Mouse (Mus musculus) frontal cortex, postnatal 10 days (tissue): ENCODE measurements around the gene Samsn1.

Experiments
- DNase-seq, 2 experiments: peaks; one replicate each; pipeline ENCODE4 v3.0.0; 2022; ENCODE audit warnings: low spot score in 2 of 2, mixed read lengths in 1 of 2

The Samsn1 gene

DNA sequence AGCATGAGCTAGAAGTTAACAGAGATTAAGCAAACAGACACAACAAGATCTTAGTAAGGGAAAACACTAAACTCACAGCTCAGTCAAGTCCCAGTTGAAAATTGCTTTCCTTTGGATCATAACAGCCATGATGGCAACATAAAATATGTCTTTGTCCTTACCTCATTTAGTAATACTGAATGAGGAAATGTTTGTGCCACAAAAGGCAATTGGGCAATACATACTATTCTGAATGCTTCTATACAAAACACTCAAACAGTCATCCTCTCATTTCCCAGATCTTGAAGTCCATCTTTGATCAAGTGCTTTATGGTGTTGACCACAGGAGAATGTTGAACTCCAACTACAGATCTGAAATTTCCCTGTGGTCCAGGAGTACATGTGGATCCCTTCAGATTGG is 88.7 kb downstream of the Samsn1 start:
- DNase-seq, result no peak

- DNase-seq, result no peak
These were observed 91.9 kb downstream of the Samsn1 start for GRCm38 (mm10) chr16:75930222-75930553.

GRCm38 (mm10) chr16:75929536-75930221 is 92.4 kb downstream of the Samsn1 start:
- no peak for DNase-seq

DNA sequence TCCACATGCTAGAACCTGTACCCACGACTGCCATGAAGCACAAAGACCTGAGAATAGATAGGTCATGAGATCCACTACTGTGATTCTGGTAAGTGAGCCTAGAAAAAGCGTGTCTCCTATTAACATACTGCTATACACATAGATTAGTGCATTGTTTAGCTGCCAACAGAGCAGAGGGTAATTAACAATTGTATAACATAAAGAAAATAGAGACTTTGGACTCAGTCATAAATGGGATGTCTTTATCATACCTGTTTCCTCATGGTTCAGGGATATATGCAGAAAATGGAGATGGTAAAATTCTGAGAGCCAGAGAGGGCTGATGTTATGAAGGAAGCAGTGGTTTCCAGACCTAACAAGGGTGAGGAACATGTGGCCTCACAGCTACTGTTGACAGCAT is 95.6 kb downstream of the Samsn1 start:
- no peak for DNase-seq

DNA sequence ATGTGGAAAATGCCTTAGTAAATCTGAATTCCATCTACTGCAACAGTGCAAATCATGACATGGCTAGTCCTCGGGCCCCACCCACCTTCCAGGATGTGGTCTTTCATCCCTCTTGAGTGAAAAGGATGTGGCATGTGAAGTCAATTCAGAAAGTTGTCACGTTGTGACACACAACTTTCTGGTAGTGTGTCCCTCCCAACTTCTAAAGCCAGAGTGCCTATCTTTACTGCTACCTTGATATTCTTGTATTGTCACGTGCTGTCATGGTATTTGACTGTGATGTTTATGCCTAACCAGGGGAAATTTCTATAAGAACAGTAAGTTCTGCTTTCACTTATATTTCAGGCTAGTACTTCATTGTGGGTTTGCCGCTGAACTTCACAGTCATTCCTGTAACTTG is 101.2 kb downstream of the Samsn1 start:
- no peak for DNase-seq

DNA sequence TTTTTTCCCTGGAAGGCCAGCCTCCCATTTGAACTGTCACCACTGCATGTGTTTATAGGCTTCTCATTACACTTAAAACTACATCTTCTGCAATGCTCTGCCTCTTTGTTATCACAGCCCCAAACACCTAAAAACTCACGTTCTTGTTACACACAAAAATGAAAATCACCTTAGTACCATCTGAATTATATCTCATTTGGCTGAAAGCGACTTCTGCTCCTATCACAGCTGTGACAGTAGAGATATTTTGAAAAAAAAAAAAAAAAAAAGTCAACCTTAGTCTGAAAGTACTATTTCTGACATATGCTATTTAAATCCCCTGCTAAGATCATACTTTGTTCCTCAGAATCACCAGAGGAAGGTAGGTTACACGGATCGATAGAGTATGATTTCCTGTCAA is 102.8 kb downstream of the Samsn1 start:
- DNase-seq, result no peak

DNA sequence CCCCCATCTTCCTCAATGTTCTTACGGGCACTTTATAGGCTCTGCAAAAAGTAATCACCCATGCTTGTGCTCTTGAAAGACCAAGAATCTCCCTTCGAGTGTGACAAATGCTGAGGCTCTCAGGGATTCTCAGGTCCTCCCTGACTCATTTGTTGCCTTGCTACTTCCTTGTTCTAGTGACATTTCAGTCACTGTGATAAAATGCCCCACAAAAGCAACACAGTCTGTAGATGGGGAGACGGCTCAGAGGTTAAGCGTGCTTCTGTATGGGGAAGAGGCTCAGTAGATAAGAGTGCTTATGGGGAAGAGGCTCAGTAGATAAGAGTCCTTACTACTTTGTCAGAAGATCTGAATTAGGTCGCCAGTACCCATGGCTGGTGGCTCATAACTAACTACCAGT is 104.4 kb downstream of the Samsn1 start:
- no peak for DNase-seq

- no peak for DNase-seq
These were observed 110.0 kb downstream of the Samsn1 start for GRCm38 (mm10) chr16:75912051-75912450.

GRCm38 (mm10) chr16:75908635-75909494 is 113.2 kb downstream of the Samsn1 start:
- no peak for DNase-seq

GRCm38 (mm10) chr16:75906790-75907189 is 115.3 kb downstream of the Samsn1 start:
- no peak for DNase-seq

- no peak for DNase-seq
These were observed 115.8 kb downstream of the Samsn1 start for GRCm38 (mm10) chr16:75906260-75906659.

- no peak for DNase-seq
These were observed 116.8 kb downstream of the Samsn1 start for GRCm38 (mm10) chr16:75905324-75905723.

GRCm38 (mm10) chr16:75904072-75904471 is 118.0 kb downstream of the Samsn1 start:
- no peak for DNase-seq

DNA sequence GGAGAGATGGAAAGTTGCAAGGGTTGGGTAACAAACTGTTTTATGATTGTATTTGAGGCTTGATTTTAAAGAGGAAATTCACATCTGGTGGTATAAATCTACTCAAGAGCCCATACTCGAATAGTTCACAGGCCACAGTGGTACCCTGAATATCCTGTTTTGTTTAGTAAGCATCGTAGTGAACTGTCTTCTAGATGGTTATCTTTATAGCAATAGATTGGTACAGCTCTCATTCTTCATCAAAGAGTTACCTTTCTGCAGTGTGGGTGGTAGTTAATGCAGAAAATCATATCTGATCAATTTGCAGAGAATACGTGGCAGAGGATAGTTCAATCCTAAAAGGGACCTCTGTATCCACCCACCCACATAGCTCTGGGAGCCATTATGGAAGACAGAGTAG is 119.1 kb downstream of the Samsn1 start:
- no peak for DNase-seq

DNA sequence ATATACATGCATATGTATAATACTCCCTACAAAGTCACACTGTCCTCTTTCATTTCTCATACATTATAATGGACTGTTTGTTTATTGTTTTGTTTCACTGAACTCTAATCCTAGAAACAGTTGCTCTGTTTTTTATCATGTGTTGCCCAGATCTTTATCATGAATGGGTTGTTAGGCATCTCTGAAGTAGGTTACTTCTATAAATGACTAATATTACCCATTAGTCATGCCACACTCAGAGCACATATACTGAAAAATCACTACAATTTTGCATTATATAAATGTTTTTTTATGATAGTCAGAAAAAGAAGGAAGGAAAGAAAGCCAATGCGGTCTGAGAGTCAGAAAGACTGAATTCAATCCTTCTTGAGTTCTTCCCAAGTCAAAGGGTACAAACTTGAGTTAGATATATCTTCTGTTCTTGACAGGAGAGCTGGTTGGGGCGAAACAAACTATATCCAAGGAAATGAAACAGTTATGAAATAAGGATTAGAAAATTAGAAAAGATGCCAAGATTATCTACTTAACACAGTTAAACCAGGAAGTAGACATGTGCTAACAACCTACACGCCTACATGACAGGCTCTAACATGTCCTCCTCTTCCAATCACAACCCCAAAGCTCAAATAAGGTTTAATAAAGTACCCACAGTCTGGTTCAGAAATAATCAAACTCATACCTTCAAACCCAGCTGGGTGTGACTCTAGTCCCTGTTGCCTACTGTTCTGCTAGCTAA is 122.0 kb downstream of the Samsn1 start:
- DNase-seq, result no peak

DNA sequence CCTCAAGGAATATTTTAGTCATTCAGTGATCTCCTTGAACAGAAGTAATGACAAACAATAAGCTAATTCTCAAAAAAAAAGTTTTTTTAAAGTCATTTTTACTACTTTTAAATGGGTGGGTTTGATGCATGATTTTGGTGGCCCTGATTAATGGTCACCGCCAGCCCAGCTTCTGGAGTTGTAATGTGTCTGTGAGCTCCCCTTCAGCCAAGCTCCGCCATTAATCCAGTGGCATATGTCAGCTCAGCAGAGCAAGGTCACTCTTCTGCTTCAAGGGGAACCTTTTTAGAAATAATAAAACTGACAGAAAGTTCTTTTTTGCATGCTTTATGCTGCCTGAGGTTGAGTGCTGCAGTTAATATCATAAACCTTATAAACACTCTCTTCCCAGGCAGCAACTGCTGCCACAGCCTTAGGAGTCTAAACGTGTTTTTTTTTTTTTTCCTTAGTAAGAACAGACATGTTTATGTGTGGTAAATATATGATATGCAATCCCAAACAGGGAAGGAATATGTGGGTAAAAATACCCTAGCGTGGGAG is 124.2 kb downstream of the Samsn1 start:
- no peak for DNase-seq

- DNase-seq, result no peak
These were observed 127.7 kb downstream of the Samsn1 start for GRCm38 (mm10) chr16:75894263-75894901.

GRCm38 (mm10) chr16:75893470-75893869 is 128.6 kb downstream of the Samsn1 start:
- no peak for DNase-seq

DNA sequence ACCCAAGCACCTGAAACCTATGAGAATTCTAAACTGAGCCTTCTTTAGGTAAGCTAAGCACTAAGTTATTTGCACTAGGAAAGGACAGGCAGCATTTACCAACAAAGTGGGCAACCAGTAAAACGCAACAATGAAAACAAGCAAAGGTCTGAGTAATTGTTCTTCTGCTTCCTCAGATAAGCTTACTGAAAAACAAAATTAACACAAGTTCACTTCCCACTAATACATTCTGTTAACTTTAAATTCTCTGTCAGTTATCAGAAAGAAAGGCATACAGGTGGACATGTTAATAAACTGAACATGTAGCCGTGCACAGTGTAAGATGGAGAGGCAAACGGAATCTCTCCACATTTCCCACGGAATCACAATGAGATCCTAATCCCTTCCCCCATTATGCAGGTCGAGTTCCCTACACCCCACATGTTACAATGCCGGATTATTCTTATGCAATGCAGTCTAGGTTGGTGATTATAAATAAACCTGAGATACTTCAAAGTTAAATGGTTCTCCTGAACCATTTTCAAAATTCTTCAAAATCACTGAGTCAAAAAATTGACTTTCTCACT is 132.9 kb downstream of the Samsn1 start:
- no peak for DNase-seq

DNA sequence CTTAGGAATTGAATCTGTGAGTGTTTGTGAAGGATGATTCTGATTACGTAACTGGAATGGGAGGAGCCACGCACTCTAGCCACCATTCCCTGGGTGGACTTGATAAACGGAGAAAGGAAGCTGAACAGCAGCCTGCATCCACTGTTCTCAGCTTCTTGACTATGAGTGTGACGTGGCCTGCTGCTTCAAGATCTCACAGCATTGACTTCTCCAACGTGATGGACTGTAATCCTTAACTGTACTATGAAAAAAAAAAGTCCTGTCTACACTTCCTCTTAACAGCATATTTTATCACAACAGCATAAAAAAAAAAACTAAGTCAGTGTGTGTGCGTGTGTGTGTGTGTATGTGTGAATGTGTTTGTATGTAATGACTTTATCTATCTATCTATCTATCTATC is 134.9 kb downstream of the Samsn1 start:
- no peak for DNase-seq

DNA sequence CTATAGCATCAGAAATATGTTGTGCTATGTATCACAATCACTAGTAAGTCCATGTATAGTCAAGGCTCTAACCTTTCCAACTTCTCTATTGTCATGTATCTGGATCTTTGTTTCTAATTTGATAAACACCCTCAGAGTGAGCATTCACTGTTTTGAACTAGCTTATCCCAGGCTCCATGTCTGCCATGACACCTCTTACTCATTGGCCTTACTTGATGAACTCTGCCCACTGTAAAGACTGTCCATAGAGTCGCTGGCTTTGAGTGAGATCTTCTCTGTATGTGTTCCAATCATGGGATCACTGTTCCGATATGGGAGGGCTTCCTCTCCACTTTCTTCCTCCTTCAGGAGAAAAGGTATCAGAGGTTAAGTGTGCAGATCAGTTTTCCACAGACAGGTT is 143.2 kb downstream of the Samsn1 start:
- no peak for DNase-seq

GRCm38 (mm10) chr16:75877170-75877569 is 144.9 kb downstream of the Samsn1 start:
- DNase-seq, result peak in 1 of 2 experiments; percentile 7
